ENCODE assay signal across 10 mouse cellular contexts in the genomic region with DNA sequence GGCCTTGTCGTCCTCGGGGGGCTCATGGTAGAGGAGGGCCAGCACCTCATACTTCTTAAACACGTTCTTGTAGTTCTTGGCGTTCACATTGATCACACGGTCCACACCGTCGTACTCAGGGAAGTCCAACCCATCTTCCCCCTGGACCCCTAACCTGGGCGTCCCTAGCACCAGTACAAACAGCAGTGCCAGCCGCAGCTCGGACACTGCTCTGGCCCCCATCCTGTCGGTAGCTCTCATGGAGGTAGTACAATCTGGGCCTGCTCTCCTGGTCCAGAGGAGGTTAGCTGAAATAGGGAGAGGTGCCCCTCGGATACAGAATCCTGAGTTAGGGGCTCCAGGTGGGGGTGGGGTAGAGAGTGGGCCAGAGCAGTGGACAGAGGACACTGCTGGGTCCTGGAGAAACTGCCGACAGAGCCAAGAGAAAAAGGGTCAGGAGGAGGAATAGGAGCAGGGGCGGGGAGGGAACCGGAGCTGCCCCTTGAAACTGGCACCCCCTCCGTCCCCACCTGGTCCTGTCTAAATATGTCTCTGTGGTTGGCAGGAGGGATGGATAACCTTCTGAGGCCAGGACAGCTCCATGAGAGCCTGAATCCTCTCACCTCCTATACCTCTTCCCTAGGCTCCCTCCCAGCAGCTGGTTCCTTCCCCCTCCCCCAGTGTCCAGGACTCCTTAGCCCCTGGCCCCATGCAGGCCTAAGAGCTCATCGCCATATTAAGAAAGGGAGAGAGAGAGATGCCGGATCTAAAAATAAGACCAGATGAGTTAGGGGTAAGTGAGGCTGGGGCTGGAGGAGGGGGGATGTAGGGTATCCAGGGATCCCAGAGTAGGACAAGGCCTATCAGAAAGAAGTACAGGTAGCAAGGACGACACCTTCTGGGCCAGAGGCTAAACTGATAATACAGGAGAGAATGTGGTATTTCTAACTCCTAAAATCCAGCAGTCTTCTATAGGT. TPM values are rescaled to one million over a fixed set of nuclear protein-coding genes. Genes with fewer than 3 reads are reported as not detected.
DNase-seq lines count a peak whose midpoint lies in the region; ATAC-seq and TF ChIP-seq lines count a peak whose summit lies in the region.
"Had no signal": no experiment of that assay in that cellular context is flagged by ENCODE, and none has a peak within 500 bp of the region (broad histone marks: within the 10 kb centered on the region; RNA-seq: fewer than 3 reads in every experiment).

A gene (minus strand): TSS at position 418 of the 956 bp plus-strand sequence.

- 90% methylated on average over 19 of the region's 19 CpGs for WGBS in liver, adult 2 months
- whole genome bisulfite sequencing in forebrain, embryonic 12.5 days, result 77% methylated on average over 19 of the region's 19 CpGs
- WGBS in heart, embryonic 16.5 days, result 59% methylated on average over 19 of the region's 19 CpGs
- WGBS in midbrain, embryonic 15.5 days, result 83% methylated on average over 19 of the region's 19 CpGs

- no peaks in the 10 kb centered on the region for H3K9me3 ChIP-seq in forebrain, embryonic 12.5 days
- H3K9me3 ChIP-seq in heart, embryonic 16.5 days (replicated peaks; ENCODE audit: control insufficient read depth, low read length), result no peaks in the 10 kb centered on the region
- H3K9me3 ChIP-seq in midbrain, embryonic 15.5 days, result no peaks in the 10 kb centered on the region
- H3K9me3 ChIP-seq: liver, embryonic 15.5 days had no signal

- H3K4me2 ChIP-seq in forebrain, embryonic 12.5 days, result no peak within 1 kb of the TSS
- peak within 1 kb of the TSS; percentile 47 for H3K4me2 ChIP-seq in heart, embryonic 16.5 days (ENCODE audit: low read depth, low read length)
- no peak within 1 kb of the TSS for H3K4me2 ChIP-seq in midbrain, embryonic 15.5 days
- H3K4me2 ChIP-seq: liver, embryonic 15.5 days had no signal

- H3K4me3 ChIP-seq in liver, adult 2 months (ENCODE audit: insufficient read depth, low read depth, low read length), result no peak within 1 kb of the TSS
- no peak within 1 kb of the TSS for H3K4me3 ChIP-seq in forebrain, embryonic 12.5 days (replicated peaks)
- peak within 1 kb of the TSS; percentile 17 for H3K4me3 ChIP-seq in heart, embryonic 16.5 days (ENCODE audit: low read length)
- no peak within 1 kb of the TSS for H3K4me3 ChIP-seq in midbrain, embryonic 15.5 days
- H3K4me3 ChIP-seq: liver, embryonic 15.5 days had no signal

- no peak for TF ChIP-seq POLR2A in liver, adult 2 months (IDR thresholded peaks at IDR 0.05; ENCODE audit: extremely low read depth, insufficient read depth, low read length)

- DNase-seq in liver, adult 2 months (ENCODE audit: extremely low read depth, low read depth, low spot score), result no peak
- no peak for DNase-seq in liver
- no peak for DNase-seq in frontal cortex, postnatal 36 days (ENCODE audit: low spot score in 2 of 2)
- no peak for DNase-seq in thymus, postnatal 0 days (ENCODE audit: low spot score)
- DNase-seq in layer of hippocampus, postnatal 36 days, result no peak

- H3K27ac ChIP-seq in liver, adult 2 months (replicated peaks; ENCODE audit: insufficient read depth, low read depth, low read length), result peak within 1 kb of the TSS; percentile 59
- H3K27ac ChIP-seq in forebrain, embryonic 12.5 days, result peak within 1 kb of the TSS; percentile 81
- H3K27ac ChIP-seq in heart, embryonic 16.5 days (ENCODE audit: low read length), result peak within 1 kb of the TSS; percentile 95
- H3K27ac ChIP-seq in midbrain, embryonic 15.5 days, result peak within 1 kb of the TSS; percentile 42; the same call in 1 of the 2 replicates
- H3K27ac ChIP-seq: liver, embryonic 15.5 days had no signal

- H3K79me2 ChIP-seq in liver, adult 2 months (ENCODE audit: control insufficient read depth, insufficient read depth, low read length), result no peaks in the 10 kb centered on the region

- H3K4me1 ChIP-seq in liver, adult 2 months (ENCODE audit: control insufficient read depth, insufficient read depth, low read length), result 0 out of 2 replicates have a peak, but pooled peaks cover 3% of the 10 kb centered on the region
- H3K4me1 ChIP-seq in forebrain, embryonic 12.5 days, result peaks cover 57% of the 10 kb centered on the region
- H3K4me1 ChIP-seq in heart, embryonic 16.5 days (ENCODE audit: control insufficient read depth, insufficient read depth, low read length), result peaks cover 58% of the 10 kb centered on the region
- peaks cover 20% of the 10 kb centered on the region for H3K4me1 ChIP-seq in midbrain, embryonic 15.5 days

- no peaks in the 10 kb centered on the region for H3K27me3 ChIP-seq in liver, adult 2 months (ENCODE audit: control insufficient read depth, insufficient read depth, low read length)
- H3K27me3 ChIP-seq in forebrain, embryonic 12.5 days, result no peaks in the 10 kb centered on the region
- no peaks in the 10 kb centered on the region for H3K27me3 ChIP-seq in heart, embryonic 16.5 days (ENCODE audit: control insufficient read depth, insufficient read depth, low read length)
- no peaks in the 10 kb centered on the region for H3K27me3 ChIP-seq in midbrain, embryonic 15.5 days (replicated peaks)
- H3K27me3 ChIP-seq: liver, embryonic 15.5 days had no signal

- H3K36me3 ChIP-seq in liver, adult 2 months (ENCODE audit: control insufficient read depth, insufficient read depth, low read length), result no peaks in the 10 kb centered on the region
- H3K36me3 ChIP-seq in forebrain, embryonic 12.5 days (replicated peaks), result no peaks in the 10 kb centered on the region
- no peaks in the 10 kb centered on the region for H3K36me3 ChIP-seq in heart, embryonic 16.5 days (ENCODE audit: control insufficient read depth, insufficient read depth)
- H3K36me3 ChIP-seq in midbrain, embryonic 15.5 days (replicated peaks), result no peaks in the 10 kb centered on the region
- H3K36me3 ChIP-seq: liver, embryonic 15.5 days had no signal

- no peak for TF ChIP-seq CTCF in liver, adult 2 months (IDR thresholded peaks at IDR 0.05; ENCODE audit: low read depth, low read length)

- ATAC-seq in forebrain, embryonic 12.5 days (ENCODE audit: low FRiP score), result no peak; the same call in 1 of the 2 replicates
- peak; percentile 29 for ATAC-seq in heart, embryonic 16.5 days (replicated peaks; ENCODE audit: extremely low read depth, insufficient read depth, low FRiP score)
- peak; percentile 12; the same call in 1 of the 2 replicates for ATAC-seq in midbrain, embryonic 15.5 days (replicated peaks)

- H3K9ac ChIP-seq in liver, adult 2 months (ENCODE audit: low read depth, low read length), result no peak within 1 kb of the TSS
- no peak within 1 kb of the TSS for H3K9ac ChIP-seq in forebrain, embryonic 12.5 days
- H3K9ac ChIP-seq in heart, embryonic 16.5 days (ENCODE audit: low read length), result peak within 1 kb of the TSS; percentile 65
- H3K9ac ChIP-seq in midbrain, embryonic 15.5 days, result no peak within 1 kb of the TSS
- H3K9ac ChIP-seq: liver, embryonic 15.5 days had no signal

RNA-seq across cellular contexts. Expression of the gene that starts here (rescaled TPM):
- 0.07 and 0.74 TPM in 2 replicates for total RNA-seq in liver, adult 2 months (2014; rRNA removed)
- 0.16 and 0.21 TPM in 2 replicates for polyA plus RNA-seq in liver, adult 2 months (2012; rRNA removed)
- polyA plus RNA-seq in forebrain, embryonic 12.5 days (2016; fragmentation: Nextera tagmentation; extraction: Ambion mirVana), result 1.6 and 2.3 TPM in 2 replicates
- 106 and 108 TPM in 2 replicates for polyA plus RNA-seq in heart, embryonic 16.5 days (2015; fragmentation: Nextera tagmentation; extraction: Ambion mirVana)
- 1.7 and 2.7 TPM in 2 replicates for polyA plus RNA-seq in midbrain, embryonic 15.5 days (2015; fragmentation: Nextera tagmentation; extraction: Ambion mirVana)
- polyA plus RNA-seq in thymus, postnatal 0 days (2015; fragmentation: Nextera tagmentation; extraction: Ambion mirVana), result 1.4 and 2.0 TPM in 2 replicates
- total RNA-seq in layer of hippocampus, postnatal 36 days (2021), result under 1 TPM in 1 of 2 experiments, not detected in 1; 0.87 TPM
- total RNA-seq: MEL had no signal

Comparison
In these comparisons a context has a peak if more than half of its experiments do, and no peak if none do; other contexts are left out.
1. RNA of the gene that starts here (polyA plus RNA-seq): 106 to 108 TPM in heart, embryonic 16.5 days; 1.6 to 2.3 TPM in forebrain, embryonic 12.5 days, 1.7 to 2.7 TPM in midbrain, embryonic 15.5 days, 1.4 to 2.0 TPM in thymus, postnatal 0 days and 0.16 to 0.21 TPM in liver, adult 2 months; every median in the first group is over 10 times any median in the second.
2. H3K27ac ChIP-seq: peak in every context shown above with its lines; median percentile 95 in heart, embryonic 16.5 days; 81 in forebrain, embryonic 12.5 days; 59 in liver, adult 2 months; 42 in midbrain, embryonic 15.5 days.